Mouse (Mus musculus) heart, adult 2 months (tissue): ENCODE data around the gene Apln. TPM values are rescaled to one million over a fixed set of nuclear protein-coding genes. Genes with fewer than 3 reads are reported as not detected.

Source experiments
- DNase-seq, 2 experiments: peaks; one replicate each; pipeline ENCODE4 v3.0.0; 2021
- H3K27ac ChIP-seq: fragments of 200-600 bp; 2 replicates; pipeline ENCODE4 v1.8.1; 2022
- H3K27me3 ChIP-seq: fragments of 200-500 bp; 2 replicates; pipeline ENCODE4 v1.6.1; 2012; ENCODE audit warnings: mild to moderate bottlenecking, low read length, inconsistent platforms, mixed read lengths; ENCODE audit not compliant: control insufficient read depth, insufficient read depth
- H3K36me3 ChIP-seq: fragments of 200-500 bp; 2 replicates; pipeline ENCODE4 v1.6.1; 2012; ENCODE audit warnings: low read length, inconsistent platforms; ENCODE audit not compliant: control insufficient read depth, insufficient read depth
- H3K4me1 ChIP-seq: fragments of 200-500 bp; 2 replicates; pipeline ENCODE4 v1.6.1; 2011; ENCODE audit warnings: low read length; ENCODE audit not compliant: control insufficient read depth, insufficient read depth
- H3K4me3 ChIP-seq: fragments of 200-600 bp; 2 replicates; pipeline ENCODE4 v1.8.1; 2022
- H3K79me2 ChIP-seq: fragments of 200-500 bp; replicated peaks from 2 replicates; pipeline ENCODE4 v1.6.1; 2012; ENCODE audit warnings: mild to moderate bottlenecking, inconsistent platforms, low read length, moderate library complexity, mixed read lengths; ENCODE audit not compliant: control insufficient read depth, insufficient read depth
- H3K9ac ChIP-seq: fragments of 200-500 bp; 2 replicates; pipeline ENCODE4 v1.6.1; 2012; ENCODE audit warnings: low read depth, mild to moderate bottlenecking, control low read depth, inconsistent platforms, low read length, mixed read lengths
- CTCF ChIP-seq: fragments of 200-600 bp; IDR thresholded peaks from 2 replicates; pipeline ENCODE4 v1.8.1; 2022; ENCODE audit warnings: antibody characterized with exemption, mild to moderate bottlenecking, moderate library complexity
- EP300 ChIP-seq: fragments of 200-500 bp; IDR thresholded peaks from 2 replicates; pipeline ENCODE4 v1.6.1; 2011; ENCODE audit warnings: low read depth, low read length, control low read depth; ENCODE audit not compliant: insufficient read depth
- POLR2A ChIP-seq: fragments of 200-500 bp; IDR thresholded peaks from 2 replicates; pipeline ENCODE4 v1.6.1; 2011; ENCODE audit warnings: mild to moderate bottlenecking, low read depth, low read length, control low read depth; ENCODE audit not compliant: insufficient read depth
- WGBS: fragments of 180-500 bp; shearing (Covaris S2); methylation state at CpG from one replicate; pipeline ENCODE4 v1.1.7; 2018; 5-methylcytosine and 5-hydroxymethylcytosine counted together
- intact Hi-C: fragments of 180-260 bp; cut with DNase I; formaldehyde crosslinking; loops from one replicate; pipeline ENCODE4 v1.15.1; 2025
- long read RNA-seq: library from polyadenylated mRNA; stranded (forward); transcript quantifications from one replicate; pipeline ENCODE4 v2.0.0, GENCODE M21; 2021
- polyA plus RNA-seq: library from polyadenylated mRNA; depleted of rRNA; stranded (reverse); fragments of >200 nt; gene quantifications from 2 replicates; pipeline ENCODE4 v1.2.3, GENCODE M21; 2012; rRNA removed
- total RNA-seq, 2 experiments: library from RNA; stranded (reverse); gene quantifications; 2 replicates each; pipeline ENCODE4 v1.2.3; 2021

The Apln gene
- 1 to 10 TPM; 6.6 to 8.2 TPM for total RNA-seq
- polyA plus RNA-seq: 7.8 and 7.9 TPM in 2 replicates
- long read RNA-seq, partial matches to known transcripts: 0 of 1 reads
- long read RNA-seq, other reads (novel, unspliced or antisense): 0 of 1 reads

- DNase-seq: peak; percentile 44 to 59
- Histone ChIP-seq H3K27me3 (no peaks in the 10 kb centered on the region), H3K79me2 (no peaks in the 10 kb centered on the region), H3K36me3 (no peaks in the 10 kb centered on the region), H3K27ac (peak within 1 kb of the TSS; percentile 26; the same call in 1 of the 2 replicates), H3K4me3 (peak within 1 kb of the TSS; percentile 55), H3K9ac (peak within 1 kb of the TSS; percentile 76), H3K4me1 (no peaks in the 10 kb centered on the region; the same call in 1 of the 2 replicates)
- TF ChIP-seq CTCF (0 out of 2 replicates have a peak, but pooled peaks have one; percentile 11), POLR2A (no peak)
- intact Hi-C loops: no loop called here
- WGBS: 19% methylated on average over 72 of the region's 73 CpGs
Observed at GRCm38 (mm10) chrX:48034144-48035113, at the start of gene Apln. Gene Apln, minus strand, starts transcription at chrX:48034853.

- DNase-seq: no peak
- Histone ChIP-seq H3K9ac (no peak overlapping the region), H3K36me3 (no peaks in the 10 kb centered on the region), H3K4me1 (no peaks in the 10 kb centered on the region), H3K27ac (no peak overlapping the region), H3K79me2 (no peaks in the 10 kb centered on the region), H3K4me3 (no peak overlapping the region), H3K27me3 (no peaks in the 10 kb centered on the region)
- intact Hi-C loops: no loop called here
- TF ChIP-seq POLR2A (no peak), CTCF (no peak), EP300 (no peak)
- WGBS: 41% methylated on average over 5 of the region's 5 CpGs
Observed at GRCm38 (mm10) chrX:48082364-48082763, 47.7 kb upstream of the Apln start.

DNA sequence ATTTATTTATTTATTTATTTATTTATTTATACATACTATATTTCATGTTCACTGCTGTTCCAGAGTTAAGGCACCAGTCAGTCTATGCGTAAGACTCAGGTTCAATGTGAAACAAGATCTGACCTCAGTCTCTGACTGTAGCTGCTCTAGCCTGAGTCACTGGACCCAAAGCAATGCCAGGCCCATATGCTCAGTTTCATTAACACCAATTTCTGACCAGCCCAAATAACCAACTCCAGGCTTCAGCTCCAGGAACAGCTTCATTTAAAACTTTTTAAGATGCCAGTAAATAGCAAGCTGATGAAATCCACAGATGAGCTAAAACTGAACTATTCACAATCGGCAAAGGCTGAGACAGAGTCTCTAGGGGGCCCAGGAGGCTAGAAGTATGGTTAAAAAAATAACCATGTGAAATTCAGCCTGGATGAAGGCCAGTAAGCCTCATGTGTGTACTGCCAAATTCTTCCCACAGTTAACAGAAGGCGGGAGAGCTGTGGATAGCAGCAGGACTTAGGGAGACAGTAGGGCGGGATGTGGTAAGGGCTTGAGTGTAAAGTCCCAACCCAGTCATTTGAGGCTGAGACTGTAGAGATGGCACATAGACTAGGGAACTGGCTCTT, 42.3 kb upstream of the Apln start:
- no peaks in the 10 kb centered on the region for H3K36me3 ChIP-seq

GRCm38 (mm10) chrX:48074691-48075090, 40.0 kb upstream of the Apln start:
- no peak for TF ChIP-seq POLR2A
- no peak for TF ChIP-seq EP300
- no peak for TF ChIP-seq CTCF
- DNase-seq: no peak
- 74% methylated on average over 3 of the region's 3 CpGs for WGBS

More for the DNA sequence above, 42.3 kb upstream of the Apln start:
- Histone ChIP-seq H3K9ac (no peak overlapping the region), H3K4me1 (no peaks in the 10 kb centered on the region), H3K4me3 (no peak overlapping the region), H3K79me2 (no peaks in the 10 kb centered on the region), H3K27ac (no peak overlapping the region), H3K27me3 (no peaks in the 10 kb centered on the region)
- TF ChIP-seq POLR2A (no peak), EP300 (no peak), CTCF (no peak)
- DNase-seq: peak in 1 of 2 experiments; percentile 4
- intact Hi-C loops: no loop called here
- 59% methylated on average over 4 of the region's 4 CpGs for WGBS

DNA sequence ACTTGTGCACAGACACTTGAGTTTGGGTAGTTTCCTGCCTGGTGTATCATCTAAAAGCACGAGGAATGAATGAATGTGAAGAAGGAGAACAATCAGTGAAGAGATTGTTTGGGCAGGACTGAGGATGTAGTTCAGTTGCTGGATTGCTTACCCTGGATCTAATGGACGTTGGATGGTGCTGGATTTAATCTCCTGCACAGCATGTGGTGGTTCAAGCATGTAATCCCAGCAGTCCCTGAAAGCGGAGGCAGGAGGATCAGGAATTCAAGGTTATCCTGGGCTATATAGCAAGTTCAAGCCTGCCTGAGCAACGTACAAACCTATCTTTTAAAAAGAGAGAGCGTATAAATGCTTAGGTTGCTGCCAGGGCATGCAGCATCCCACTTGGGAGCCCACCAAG, 37.7 kb upstream of the Apln start:
- 60% methylated on average over 5 of the region's 5 CpGs for WGBS
- Histone ChIP-seq H3K27ac (no peak overlapping the region), H3K27me3 (no peaks in the 10 kb centered on the region), H3K4me1 (no peaks in the 10 kb centered on the region), H3K9ac (no peak overlapping the region), H3K36me3 (no peaks in the 10 kb centered on the region), H3K79me2 (no peaks in the 10 kb centered on the region), H3K4me3 (no peak overlapping the region)
- DNase-seq: no peak
- TF ChIP-seq CTCF (no peak), EP300 (no peak), POLR2A (no peak)
- intact Hi-C loops: no loop called here

More at GRCm38 (mm10) chrX:48074691-48075090, 40.0 kb upstream of the Apln start:
- H3K27ac ChIP-seq: no peak overlapping the region
- no peaks in the 10 kb centered on the region for H3K36me3 ChIP-seq
- no peaks in the 10 kb centered on the region for H3K4me1 ChIP-seq
- no peak overlapping the region for H3K4me3 ChIP-seq
- intact Hi-C loops: no loop called here
- no peaks in the 10 kb centered on the region for H3K27me3 ChIP-seq
- H3K79me2 ChIP-seq: no peaks in the 10 kb centered on the region
- H3K9ac ChIP-seq: no peak overlapping the region

DNA sequence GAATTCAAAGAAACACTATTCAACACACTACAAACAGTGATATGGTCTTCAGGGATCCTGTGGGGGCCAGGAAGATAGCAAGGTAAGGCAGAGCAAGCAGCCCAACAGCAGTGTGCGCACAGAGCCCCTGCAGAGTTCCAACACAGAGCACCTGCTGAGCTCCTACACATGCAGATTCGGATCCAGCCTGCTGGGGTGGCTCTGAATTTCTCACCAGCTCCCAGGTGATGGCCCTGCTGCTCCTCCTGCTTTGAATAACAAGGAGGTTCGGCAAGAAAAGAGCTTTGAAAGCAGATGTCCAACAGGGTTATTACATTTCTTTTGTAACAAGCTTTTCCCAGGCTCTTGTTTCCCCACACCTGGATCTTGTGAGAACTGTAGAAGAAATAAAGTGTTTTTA, 37.3 kb upstream of the Apln start:
- intact Hi-C loops: no loop called here
- no peaks in the 10 kb centered on the region for H3K79me2 ChIP-seq
- H3K9ac ChIP-seq: no peak overlapping the region
- no peak overlapping the region for H3K4me3 ChIP-seq
- no peaks in the 10 kb centered on the region for H3K27me3 ChIP-seq
- no peaks in the 10 kb centered on the region for H3K36me3 ChIP-seq
- TF ChIP-seq EP300 (no peak), CTCF (no peak)
- H3K4me1 ChIP-seq: no peaks in the 10 kb centered on the region
- no peak overlapping the region for H3K27ac ChIP-seq
- WGBS: 63% methylated on average over 3 of the region's 3 CpGs
- no peak for DNase-seq
